Mouse (Mus musculus) G1E (cell line): ENCODE data around the gene Aldh4a1. TPM values are rescaled to one million over a fixed set of nuclear protein-coding genes. Genes with fewer than 3 reads are reported as not detected.

Source experiments
- ATAC-seq: 2 replicates; pipeline ENCODE4 v1.8.0; 2016; ENCODE audit warnings: mild to moderate bottlenecking; ENCODE audit not compliant: insufficient number of reproducible peaks, poor library complexity, low FRiP score, severe bottlenecking; ENCODE audit errors: extremely low read depth
- DNase-seq: peaks from one replicate; pipeline ENCODE4 v3.0.0; 2012; ENCODE audit warnings: low spot score
- H3K27me3 ChIP-seq: 2 replicates; pipeline ENCODE4 v1.6.1; 2012; ENCODE audit warnings: mild to moderate bottlenecking, low read length, inconsistent platforms; ENCODE audit not compliant: insufficient read depth
- H3K36me3 ChIP-seq: replicated peaks from 2 replicates; pipeline ENCODE3; 2012; ENCODE audit warnings: mild to moderate bottlenecking, inconsistent platforms
- H3K4me1 ChIP-seq: 2 replicates; pipeline ENCODE4 v1.6.1; 2012; ENCODE audit warnings: low read depth, low read length, inconsistent platforms, mixed read lengths; ENCODE audit not compliant: insufficient read depth
- H3K4me3 ChIP-seq: 2 replicates; pipeline ENCODE4 v1.5.1; 2012; ENCODE audit warnings: low read depth, mild to moderate bottlenecking, inconsistent platforms, low read length, moderate library complexity, mixed read lengths
- H3K9me3 ChIP-seq: replicated peaks from 2 replicates; pipeline ENCODE4 v1.6.1; 2012; ENCODE audit warnings: inconsistent platforms
- CTCF ChIP-seq: IDR thresholded peaks from 2 replicates; pipeline ENCODE4 v1.5.1; 2012; ENCODE audit warnings: low read depth, low read length, inconsistent platforms, mixed read lengths
- GATA1 ChIP-seq: IDR thresholded peaks from 2 replicates; pipeline ENCODE4 v1.6.1; 2012; ENCODE audit warnings: borderline replicate concordance, low read length, inconsistent platforms, mixed read lengths
- GATA2 ChIP-seq: IDR thresholded peaks from 2 replicates; pipeline ENCODE4 v1.6.1; 2012; ENCODE audit warnings: low read depth, low read length, inconsistent platforms, borderline replicate concordance
- POLR2AphosphoS5 ChIP-seq: IDR thresholded peaks from 2 replicates; pipeline ENCODE4 v1.6.1; 2012; ENCODE audit warnings: low read depth, low read length, inconsistent platforms; ENCODE audit not compliant: insufficient replicate concordance
- TAL1 ChIP-seq: conservative IDR thresholded peaks from 2 replicates; pipeline ENCODE4 v1.6.1; 2012; ENCODE audit warnings: low read depth, low read length, inconsistent platforms, mixed read lengths
- polyA plus RNA-seq: library from polyadenylated mRNA; stranded (reverse); fragments of >175 nt; gene quantifications from 2 replicates; pipeline ENCODE4 v1.2.3, GENCODE M21; 2012
- total RNA-seq, 2 experiments: library from RNA; stranded (forward) in 1 of 2; stranded (reverse) in 1 of 2; fragments of 200-1000 nt in 1 of 2; fragments of >200 nt in 1 of 2; fragmentation: Nextera tagmentation in 1 of 2; gene quantifications; 2 replicates each; pipeline ENCODE4 v1.2.3; 2014 to 2017

Aldh4a1 gene
- total and polyA plus RNA-seq, 3 experiments, result 13.3 to 44.1 (median 17.7) TPM

GRCm38 (mm10) chr4:139624706-139625105 is 2.0 kb downstream of the Aldh4a1 start:
- ATAC-seq, result no peak
- Histone ChIP-seq H3K4me3 (no peak overlapping the region; the same call in 1 of the 2 replicates), H3K9me3 (no peaks in the 10 kb centered on the region), H3K4me1 (peaks cover 65% of the 10 kb centered on the region), H3K27me3 (no peaks in the 10 kb centered on the region), H3K36me3 (peaks cover 41% of the 10 kb centered on the region)
- TF ChIP-seq CTCF, result no peak
- TF ChIP-seq POLR2AphosphoS5, result no peak
- TF ChIP-seq GATA2, result no peak
- TF ChIP-seq TAL1, result no peak
- DNase-seq, result no peak

- Histone ChIP-seq H3K4me3 (no peak overlapping the region), H3K27me3 (no peaks in the 10 kb centered on the region), H3K9me3 (no peaks in the 10 kb centered on the region), H3K4me1 (peaks cover 68% of the 10 kb centered on the region), H3K36me3 (peaks cover 57% of the 10 kb centered on the region)
- TF ChIP-seq CTCF (no peak), GATA1 (no peak)
- DNase-seq (no peak), ATAC-seq (no peak)
These were observed 4.7 kb downstream of the Aldh4a1 start for GRCm38 (mm10) chr4:139627361-139627760.

GRCm38 (mm10) chr4:139630171-139630570 is 7.5 kb downstream of the Aldh4a1 start:
- TF ChIP-seq GATA2, result no peak
- no peak for TF ChIP-seq GATA1
- no peak for TF ChIP-seq TAL1
- TF ChIP-seq CTCF, result no peak
- TF ChIP-seq POLR2AphosphoS5, result no peak
- ATAC-seq, result no peak
- no peak for DNase-seq
- H3K4me1 ChIP-seq, result peaks cover 52% of the 10 kb centered on the region
- H3K9me3 ChIP-seq, result no peaks in the 10 kb centered on the region
- H3K27me3 ChIP-seq, result no peaks in the 10 kb centered on the region
- peaks cover 71% of the 10 kb centered on the region for H3K36me3 ChIP-seq
- H3K4me3 ChIP-seq, result no peak overlapping the region

GRCm38 (mm10) chr4:139631141-139631540 is 8.5 kb downstream of the Aldh4a1 start:
- ATAC-seq, result no peak
- no peaks in the 10 kb centered on the region for H3K27me3 ChIP-seq
- H3K36me3 ChIP-seq, result peaks cover 72% of the 10 kb centered on the region
- DNase-seq, result no peak
- no peak for TF ChIP-seq CTCF
- no peak overlapping the region for H3K4me3 ChIP-seq
- no peaks in the 10 kb centered on the region for H3K9me3 ChIP-seq
- peaks cover 50% of the 10 kb centered on the region for H3K4me1 ChIP-seq

GRCm38 (mm10) chr4:139631569-139632253 is 9.0 kb downstream of the Aldh4a1 start:
- Histone ChIP-seq H3K4me1 (peaks cover 53% of the 10 kb centered on the region), H3K4me3 (no peak overlapping the region), H3K9me3 (no peaks in the 10 kb centered on the region), H3K36me3 (peaks cover 74% of the 10 kb centered on the region), H3K27me3 (no peaks in the 10 kb centered on the region)
- DNase-seq, result no peak
- TF ChIP-seq GATA2 (no peak), GATA1 (no peak), POLR2AphosphoS5 (no peak), TAL1 (no peak), CTCF (no peak)
- no peak for ATAC-seq

GRCm38 (mm10) chr4:139632254-139632580 is 9.6 kb downstream of the Aldh4a1 start:
- Histone ChIP-seq H3K27me3 (no peaks in the 10 kb centered on the region), H3K36me3 (peaks cover 79% of the 10 kb centered on the region), H3K4me1 (peaks cover 56% of the 10 kb centered on the region), H3K9me3 (no peaks in the 10 kb centered on the region), H3K4me3 (no peak overlapping the region)
- ATAC-seq, result no peak
- TF ChIP-seq CTCF (no peak), GATA1 (no peak), TAL1 (no peak), POLR2AphosphoS5 (no peak), GATA2 (no peak)
- no peak for DNase-seq

GRCm38 (mm10) chr4:139636373-139636772 is 13.7 kb downstream of the Aldh4a1 start:
- Histone ChIP-seq H3K27me3 (no peaks in the 10 kb centered on the region), H3K36me3 (peaks cover 70% of the 10 kb centered on the region), H3K9me3 (no peaks in the 10 kb centered on the region), H3K4me1 (peaks cover 66% of the 10 kb centered on the region), H3K4me3 (no peak overlapping the region)
- DNase-seq (peak; percentile 57), ATAC-seq (no peak)
- TF ChIP-seq GATA1 (no peak), CTCF (peak; percentile 99)
